Mouse (Mus musculus) thymus, adult 2 months (tissue): ENCODE data around the gene Mkks.

ENCODE experiments used
- CTCF ChIP-seq: fragments of 200-500 bp; IDR thresholded peaks from 2 replicates; pipeline ENCODE4 v1.5.1; 2012; ENCODE audit warnings: mild to moderate bottlenecking, control low read depth, low read length, moderate library complexity, borderline replicate concordance; ENCODE audit not compliant: control insufficient read depth, poor library complexity, insufficient read depth; ENCODE audit errors: extremely low read depth
- POLR2A ChIP-seq: fragments of 200-500 bp; IDR thresholded peaks from 2 replicates; pipeline ENCODE4 v1.6.1; 2012; ENCODE audit warnings: mild to moderate bottlenecking, low read length, control low read depth, moderate library complexity; ENCODE audit not compliant: control insufficient read depth, poor library complexity, insufficient read depth; ENCODE audit errors: extremely low read depth

DNA sequence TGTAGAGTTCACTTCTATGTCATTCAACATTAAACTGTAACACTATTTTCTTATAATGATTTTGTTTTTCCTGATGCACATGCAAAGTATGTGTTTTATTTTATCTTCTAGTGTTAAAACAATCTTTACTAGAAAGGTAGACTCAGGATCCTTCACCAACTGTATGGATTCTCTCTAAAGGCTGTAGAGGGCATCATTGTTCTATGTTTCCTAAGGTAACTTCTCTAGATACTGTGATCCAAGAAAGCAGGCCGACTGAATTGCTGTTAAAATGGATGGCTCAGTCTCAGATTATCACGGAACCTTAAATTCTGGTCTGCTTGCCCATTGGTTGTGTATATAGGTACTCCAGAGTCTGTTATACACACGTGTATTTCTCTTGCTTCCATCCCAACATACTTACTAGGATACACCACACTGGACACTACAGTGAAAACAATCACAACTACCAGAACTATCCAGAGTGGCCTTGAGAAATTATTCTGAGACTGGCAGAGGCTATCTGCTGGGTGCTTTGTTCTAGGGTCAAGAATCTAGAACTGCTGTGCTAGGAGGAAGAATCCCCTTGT is 23.2 kb upstream of the Mkks start:
- no peak for TF ChIP-seq POLR2A
- no peak for TF ChIP-seq CTCF
